Mouse (Mus musculus) right cerebral cortex, adult 2 months (tissue): ENCODE measurements at regions not wholly inside any gene's neighbourhood (a gene's known extent, or its start where the extent isn't known, plus 50 kb on each side); places are given as distances from the start of the nearest gene placed in this dataset.
A peak's percentile ranks its signal among the peaks of the same experiment; 100 is the strongest.

ENCODE experiments used
- DNase-seq, 2 experiments: peaks; one replicate each; pipeline ENCODE4 v3.0.0; 2021 to 2022; ENCODE audit warnings: low spot score in 2 of 2

- DNase-seq = no peak
Measured at GRCm38 (mm10) chr8:46898697-46899445, 87.8 kb upstream of the Enpp6 start.

- DNase-seq = no peak
Measured at GRCm38 (mm10) chr8:46900826-46901225, 85.9 kb upstream of the Enpp6 start.

- DNase-seq = no peak
Measured at GRCm38 (mm10) chr8:46904731-46905130, 82.0 kb upstream of the Enpp6 start.

- DNase-seq = no peak
Measured at GRCm38 (mm10) chr8:46907390-46907789, 79.3 kb upstream of the Enpp6 start.

GRCm38 (mm10) chr8:46908186-46908585 lies 78.5 kb upstream of the Enpp6 start:
- DNase-seq = no peak

GRCm38 (mm10) chr8:46913956-46914355 lies 72.7 kb upstream of the Enpp6 start:
- no peak for DNase-seq

- no peak for DNase-seq
Measured at GRCm38 (mm10) chr8:46920071-46920470, 66.6 kb upstream of the Enpp6 start.

- no peak for DNase-seq
Measured at GRCm38 (mm10) chr8:46921075-46921474, 65.6 kb upstream of the Enpp6 start.

GRCm38 (mm10) chr8:46921585-46921984 lies 65.1 kb upstream of the Enpp6 start:
- no peak for DNase-seq

- no peak for DNase-seq
Measured at GRCm38 (mm10) chr8:46924787-46925548, 61.7 kb upstream of the Enpp6 start.

GRCm38 (mm10) chr8:46928718-46929117 lies 58.0 kb upstream of the Enpp6 start:
- no peak for DNase-seq

- DNase-seq = no peak
Measured at GRCm38 (mm10) chr8:46929678-46930077, 57.0 kb upstream of the Enpp6 start.

GRCm38 (mm10) chr8:46931267-46931666 lies 55.4 kb upstream of the Enpp6 start:
- no peak for DNase-seq

- no peak for DNase-seq
Measured at GRCm38 (mm10) chr8:46933256-46933655, 53.4 kb upstream of the Enpp6 start.

- DNase-seq = peak; percentile 81 to 86
Measured at GRCm38 (mm10) chr8:46934254-46934653, 52.4 kb upstream of the Enpp6 start.

GRCm38 (mm10) chr8:46934898-46935297 lies 51.8 kb upstream of the Enpp6 start:
- DNase-seq = peak; percentile 45 to 58

GRCm38 (mm10) chr8:46936039-46936438 lies 50.6 kb upstream of the Enpp6 start:
- peak in 1 of 2 experiments; percentile 30 for DNase-seq
